Mouse (Mus musculus) neutrophil, adult 5-6 weeks (primary cell): ENCODE results near the gene Lyst. TPM values are rescaled to one million over a fixed set of nuclear protein-coding genes. Genes with fewer than 3 reads are reported as not detected.
"Not testable (repeated sequence)": the region's sequence is repeated elsewhere in the genome, so short reads cannot be mapped to it uniquely, and the experiment has no call there.

ENCODE experiments used
- ATAC-seq: fragments of 151-379, 151-347 bp; 2 replicates; pipeline ENCODE4 v1.8.0; 2017; ENCODE audit warnings: mild to moderate bottlenecking, moderate TSS enrichment; ENCODE audit not compliant: insufficient number of reproducible peaks, poor library complexity, low FRiP score, severe bottlenecking; ENCODE audit errors: extremely low read depth
- total RNA-seq: library from RNA; stranded (forward); fragments of 200-1000 nt; gene quantifications from 2 replicates; pipeline ENCODE4 v1.2.3, GENCODE M21; 2017

Gene Lyst
- total RNA-seq, 1 experiment from 2014 or later: 463 TPM

GRCm38 (mm10) chr13:13614235-13614634 lies 24.0 kb downstream of the Lyst start:
- no peak for ATAC-seq

GRCm38 (mm10) chr13:13621456-13621855 lies 31.3 kb downstream of the Lyst start:
- no peak for ATAC-seq

GRCm38 (mm10) chr13:13622565-13622964 lies 32.4 kb downstream of the Lyst start:
- ATAC-seq: no peak

GRCm38 (mm10) chr13:13633746-13634145 lies 43.5 kb downstream of the Lyst start:
- ATAC-seq: no peak

GRCm38 (mm10) chr13:13634706-13635105 lies 44.5 kb downstream of the Lyst start:
- no peak for ATAC-seq

- no peak for ATAC-seq
Measured at GRCm38 (mm10) chr13:13635224-13635623, 45.0 kb downstream of the Lyst start.

- ATAC-seq: no peak
Measured at GRCm38 (mm10) chr13:13637577-13637976, 47.4 kb downstream of the Lyst start.

- no peak for ATAC-seq
Measured at GRCm38 (mm10) chr13:13637981-13638380, 47.8 kb downstream of the Lyst start.

GRCm38 (mm10) chr13:13638725-13639124 lies 48.5 kb downstream of the Lyst start:
- ATAC-seq: no peak

GRCm38 (mm10) chr13:13647296-13647695 lies 57.1 kb downstream of the Lyst start:
- no peak for ATAC-seq

GRCm38 (mm10) chr13:13655453-13655852 lies 65.3 kb downstream of the Lyst start:
- ATAC-seq: no peak

- peak; percentile 67; the same call in 1 of the 2 replicates for ATAC-seq
Measured at GRCm38 (mm10) chr13:13666103-13666502, 75.9 kb downstream of the Lyst start.

- ATAC-seq: no peak
Measured at GRCm38 (mm10) chr13:13670669-13671068, 80.5 kb downstream of the Lyst start.

- no peak for ATAC-seq
Measured at GRCm38 (mm10) chr13:13671585-13672328, 81.6 kb downstream of the Lyst start.

- no peak for ATAC-seq
Measured at GRCm38 (mm10) chr13:13674669-13675343, 84.6 kb downstream of the Lyst start.

GRCm38 (mm10) chr13:13677871-13678270 lies 87.7 kb downstream of the Lyst start:
- no peak for ATAC-seq

- no peak for ATAC-seq
Measured at GRCm38 (mm10) chr13:13681642-13682041, 91.4 kb downstream of the Lyst start.

GRCm38 (mm10) chr13:13703476-13703875 lies 113.3 kb downstream of the Lyst start:
- no peak for ATAC-seq

- not testable (repeated sequence) for ATAC-seq
Measured at GRCm38 (mm10) chr13:13721435-13721834, 131.2 kb downstream of the Lyst start.

- no peak for ATAC-seq
Measured at GRCm38 (mm10) chr13:13723293-13723692, 133.1 kb downstream of the Lyst start.
